Mouse (Mus musculus): ENCODE data around the gene Mob1a.

DNA sequence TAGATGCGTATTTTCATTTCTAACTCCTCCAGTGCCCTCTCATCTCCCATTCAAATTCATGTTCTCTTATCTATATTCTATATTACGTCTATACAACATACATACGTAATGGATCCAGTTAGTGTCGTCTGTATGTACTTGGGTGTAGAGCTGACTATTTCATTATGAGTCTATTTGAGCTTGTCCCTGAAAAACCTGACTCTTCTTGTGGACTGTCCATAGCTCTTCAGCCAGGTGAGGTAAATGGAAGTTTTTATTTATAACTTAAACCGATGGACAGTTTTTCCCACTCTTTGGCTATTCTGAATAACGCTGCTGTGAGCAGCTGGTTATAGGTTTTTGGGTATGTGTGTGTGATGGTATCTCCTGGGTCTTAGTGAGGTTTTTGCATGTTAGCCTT, 945 bp downstream of the Mob1a start:
- TF ChIP-seq USF1 (IDR thresholded peaks at IDR 0.05; ENCODE audit: low read depth) (no peak), POLR2A (IDR thresholded peaks at IDR 0.05; ENCODE audit: insufficient read length, low read depth) (no peak)

All from myocyte (in vitro differentiated cells).